Mouse (Mus musculus) heart, embryonic 15.5 days (tissue): ENCODE results near the gene Nr2c1. TPM values are rescaled to one million over a fixed set of nuclear protein-coding genes. Genes with fewer than 3 reads are reported as not detected.
A peak's percentile ranks its signal among the peaks of the same experiment; 100 is the strongest.

Experiments
- ATAC-seq: fragments of 200-750 bp; cut with Nextera tagmentation; replicated peaks from 2 replicates; pipeline ENCODE4 v1.8.0; 2017; ENCODE audit warnings: low read depth, moderate TSS enrichment; ENCODE audit not compliant: insufficient number of reproducible peaks, insufficient read depth, low FRiP score
- H3K27ac ChIP-seq: fragments of 300-500 bp; sonication (generic); 2 replicates; pipeline ENCODE4 v1.5.1; 2015; ENCODE audit warnings: mild to moderate bottlenecking, inconsistent platforms
- H3K27me3 ChIP-seq: fragments of 300-500 bp; sonication (generic); 2 replicates; pipeline ENCODE4 v1.6.1; 2015; ENCODE audit warnings: inconsistent platforms
- H3K36me3 ChIP-seq: fragments of 300-500 bp; sonication (generic); 2 replicates; pipeline ENCODE4 v1.6.1; 2015; ENCODE audit warnings: mild to moderate bottlenecking, inconsistent platforms
- H3K4me1 ChIP-seq: fragments of 300-500 bp; sonication (generic); replicated peaks from 2 replicates; pipeline ENCODE4 v1.6.1; 2015; ENCODE audit warnings: inconsistent platforms
- H3K4me2 ChIP-seq: fragments of 300-500 bp; sonication (generic); 2 replicates; pipeline ENCODE4 v1.6.1; 2015; ENCODE audit warnings: inconsistent platforms, mild to moderate bottlenecking, moderate library complexity
- H3K4me3 ChIP-seq: fragments of 300-500 bp; sonication (generic); 2 replicates; pipeline ENCODE4 v1.5.1; 2015; ENCODE audit warnings: mild to moderate bottlenecking, inconsistent platforms
- H3K9ac ChIP-seq: fragments of 300-500 bp; sonication (generic); 2 replicates; pipeline ENCODE4 v1.6.1; 2015; ENCODE audit warnings: mild to moderate bottlenecking, inconsistent platforms
- H3K9me3 ChIP-seq: fragments of 300-500 bp; sonication (generic); replicated peaks from 2 replicates; pipeline ENCODE4 v1.6.1; 2016; ENCODE audit warnings: inconsistent platforms
- WGBS: fragments of 180-500 bp; shearing (Covaris S2); methylation state at CpG from one replicate; pipeline ENCODE4 v1.1.7; 2015; ENCODE audit warnings: mixed read lengths; 5-methylcytosine and 5-hydroxymethylcytosine counted together
- polyA plus RNA-seq: library from polyadenylated mRNA; unstranded; fragments of >200 nt; fragmentation: Nextera tagmentation; extraction: Ambion mirVana; gene quantifications from 2 replicates; pipeline ENCODE4 v1.2.1, GENCODE M21; 2015

Gene Nr2c1
- 4.7 and 5.7 TPM in 2 replicates for polyA plus RNA-seq

DNA sequence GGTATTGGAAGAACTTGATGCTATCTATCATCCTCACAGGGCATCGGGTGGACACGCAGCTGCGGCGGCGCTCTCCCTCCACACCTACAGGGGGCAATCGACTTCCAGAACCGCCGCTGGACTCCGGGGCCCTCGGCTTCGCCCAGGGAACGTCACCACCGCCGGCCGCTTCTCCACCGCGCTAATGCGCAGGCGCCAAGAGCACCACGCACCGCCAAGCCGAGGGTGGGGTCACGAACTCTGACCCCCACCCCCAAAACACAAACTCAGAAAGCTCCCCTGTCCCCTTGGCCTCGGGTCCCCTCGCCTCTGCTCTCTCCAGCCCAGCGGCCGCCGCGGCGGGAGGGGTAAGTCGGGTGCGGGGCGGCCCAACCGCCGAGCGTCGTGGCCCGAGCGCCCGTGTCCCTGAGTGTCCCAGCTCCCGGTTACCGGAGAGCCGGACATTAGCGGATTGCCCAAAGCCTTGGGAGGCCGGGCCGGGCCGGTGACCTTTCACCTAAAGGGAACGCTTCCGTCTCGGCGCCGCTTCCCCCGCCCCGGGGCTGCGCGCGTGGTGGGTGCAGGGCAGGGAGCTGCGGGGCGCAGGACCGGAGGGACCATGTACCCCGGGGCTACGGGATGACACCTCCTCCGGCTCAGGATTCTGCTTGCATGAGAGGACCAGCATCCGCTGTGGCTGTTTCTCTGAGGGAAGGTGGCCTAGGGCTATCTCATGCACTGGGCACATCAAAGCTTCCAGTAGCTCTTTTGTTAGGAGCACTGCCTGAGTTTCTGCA lies at the start of gene Nr2c1:
Nr2c1 (plus strand) TSS at position 268 of the 776 bp plus-strand sequence.
- whole genome bisulfite sequencing, result under 1% methylated on average over 64 of the region's 64 CpGs

DNA sequence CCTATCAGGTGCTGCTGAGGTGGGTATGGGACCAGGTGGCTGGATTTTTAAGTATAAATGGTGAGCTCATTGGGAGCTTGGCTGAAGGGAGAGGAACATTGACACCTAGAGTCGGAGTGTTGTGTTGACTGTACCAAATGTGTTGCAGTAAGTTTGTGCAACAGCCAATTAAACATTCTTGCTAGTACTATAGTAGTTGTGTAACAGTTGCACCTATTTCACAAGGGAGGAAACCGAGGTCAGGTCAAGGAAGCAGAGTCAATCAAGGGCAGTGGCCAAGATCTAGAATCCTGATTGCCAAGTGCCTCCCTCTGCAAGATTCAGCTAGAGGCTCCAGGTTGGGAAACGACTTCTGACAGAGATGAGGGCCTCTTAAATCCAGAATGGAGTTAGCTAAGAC lies 49.7 kb upstream of the Nr2c1 start:
- ATAC-seq, result no peak
- H3K27ac ChIP-seq, result no peak overlapping the region
- no peaks in the 10 kb centered on the region for H3K9me3 ChIP-seq
- no peaks in the 10 kb centered on the region; the same call in 1 of the 2 replicates for H3K36me3 ChIP-seq
- peaks cover 4% of the 10 kb centered on the region; the same call in 1 of the 2 replicates for H3K4me1 ChIP-seq
- no peak overlapping the region for H3K4me3 ChIP-seq
- H3K4me2 ChIP-seq, result no peak overlapping the region
- H3K27me3 ChIP-seq, result no peaks in the 10 kb centered on the region
- WGBS, result 82% methylated on average over 3 of the region's 3 CpGs
- H3K9ac ChIP-seq, result no peak overlapping the region

More for the DNA sequence above, at the start of gene Nr2c1:
- H3K9me3 ChIP-seq, result no peaks in the 10 kb centered on the region
- ATAC-seq, result peak; percentile 92
- no peaks in the 10 kb centered on the region for H3K36me3 ChIP-seq
- peak within 1 kb of the TSS; percentile 71 for H3K4me2 ChIP-seq
- peak within 1 kb of the TSS; percentile 93 for H3K9ac ChIP-seq
- peak within 1 kb of the TSS; percentile 94 for H3K27ac ChIP-seq
- peaks cover 14% of the 10 kb centered on the region for H3K4me1 ChIP-seq
- H3K27me3 ChIP-seq, result no peaks in the 10 kb centered on the region
- peak within 1 kb of the TSS; percentile 91 for H3K4me3 ChIP-seq

DNA sequence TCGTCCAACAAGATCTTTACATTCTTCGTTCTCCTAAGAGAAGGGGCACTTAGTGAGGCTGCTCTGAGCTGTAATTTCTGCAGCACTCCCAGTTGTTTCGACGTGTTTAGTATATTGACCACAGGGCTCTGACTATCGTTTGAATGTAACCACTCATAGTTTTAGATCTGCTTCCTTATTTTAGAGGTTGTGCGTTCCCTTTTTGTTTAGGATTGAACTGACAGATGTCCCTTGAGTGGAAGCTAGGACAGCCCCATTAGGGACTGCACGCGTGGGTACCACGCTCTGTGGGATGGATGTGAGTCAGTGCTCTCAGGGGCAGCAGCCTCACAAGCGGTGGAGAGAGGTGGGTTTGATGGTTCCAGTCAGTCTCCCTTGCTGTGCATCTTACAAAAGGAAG lies 42.3 kb upstream of the Nr2c1 start:
- WGBS, result 90% methylated on average over 10 of the region's 10 CpGs
- no peak overlapping the region for H3K4me2 ChIP-seq
- no peak overlapping the region for H3K4me3 ChIP-seq
- no peak for ATAC-seq
- no peaks in the 10 kb centered on the region for H3K27me3 ChIP-seq
- H3K27ac ChIP-seq, result no peak overlapping the region
- no peak overlapping the region for H3K9ac ChIP-seq
- peaks cover 2% of the 10 kb centered on the region; the same call in 1 of the 2 replicates for H3K4me1 ChIP-seq
- no peaks in the 10 kb centered on the region for H3K36me3 ChIP-seq
- no peaks in the 10 kb centered on the region for H3K9me3 ChIP-seq

DNA sequence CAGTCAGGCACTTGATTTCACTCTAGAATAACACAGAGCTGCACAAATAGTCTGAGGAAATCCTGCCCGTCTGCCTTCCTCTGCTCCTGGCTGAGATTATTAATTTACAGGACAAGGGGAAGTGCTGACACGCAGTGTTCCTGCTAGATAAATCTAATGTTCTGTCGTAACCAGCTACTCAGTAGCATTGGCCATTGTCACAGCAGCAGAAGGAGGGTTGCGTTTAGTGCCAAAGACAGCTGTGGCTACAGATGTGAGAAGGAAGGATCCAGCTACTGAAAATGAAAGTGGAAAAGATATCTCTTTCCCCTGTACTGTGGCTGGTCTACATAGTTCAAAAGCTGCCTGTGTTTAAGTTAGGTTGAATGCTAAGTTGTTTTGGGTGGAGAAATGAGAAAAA lies 40.7 kb upstream of the Nr2c1 start:
- peak; percentile 55 for ATAC-seq
- H3K4me1 ChIP-seq, result peaks cover 2% of the 10 kb centered on the region; the same call in 1 of the 2 replicates
- no peak overlapping the region for H3K9ac ChIP-seq
- no peaks in the 10 kb centered on the region for H3K9me3 ChIP-seq
- no peak overlapping the region for H3K4me3 ChIP-seq
- no peak overlapping the region for H3K4me2 ChIP-seq
- H3K36me3 ChIP-seq, result no peaks in the 10 kb centered on the region
- H3K27ac ChIP-seq, result peak overlapping the region; percentile 55
- WGBS, result 38% methylated on average over 4 of the region's 4 CpGs
- H3K27me3 ChIP-seq, result no peaks in the 10 kb centered on the region

DNA sequence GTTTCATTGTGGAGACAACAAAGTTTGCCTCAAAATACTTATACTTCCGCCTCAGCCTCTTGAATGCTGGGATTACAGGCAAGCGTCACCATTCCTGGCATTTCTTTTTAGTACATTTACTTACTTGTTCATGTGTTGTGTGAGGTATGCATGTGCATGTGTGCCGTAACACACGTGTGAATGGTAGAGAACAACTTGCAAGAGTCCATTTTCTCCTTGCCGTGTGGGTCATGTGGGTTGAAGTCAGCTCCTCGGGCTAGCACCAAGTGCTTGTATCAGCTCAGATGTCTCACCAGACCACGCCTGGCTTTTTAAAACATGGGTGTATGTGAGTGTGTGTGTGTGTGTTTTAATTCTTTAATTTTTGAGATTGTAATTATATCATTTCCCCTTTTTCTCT lies 40.2 kb upstream of the Nr2c1 start:
- 89% methylated on average over 7 of the region's 7 CpGs for WGBS
- Histone ChIP-seq H3K4me3 (no peak overlapping the region), H3K9me3 (no peaks in the 10 kb centered on the region), H3K4me1 (peaks cover 2% of the 10 kb centered on the region; the same call in 1 of the 2 replicates), H3K4me2 (no peak overlapping the region), H3K9ac (no peak overlapping the region), H3K36me3 (no peaks in the 10 kb centered on the region), H3K27me3 (no peaks in the 10 kb centered on the region), H3K27ac (peak overlapping the region; percentile 55)
- ATAC-seq, result no peak

DNA sequence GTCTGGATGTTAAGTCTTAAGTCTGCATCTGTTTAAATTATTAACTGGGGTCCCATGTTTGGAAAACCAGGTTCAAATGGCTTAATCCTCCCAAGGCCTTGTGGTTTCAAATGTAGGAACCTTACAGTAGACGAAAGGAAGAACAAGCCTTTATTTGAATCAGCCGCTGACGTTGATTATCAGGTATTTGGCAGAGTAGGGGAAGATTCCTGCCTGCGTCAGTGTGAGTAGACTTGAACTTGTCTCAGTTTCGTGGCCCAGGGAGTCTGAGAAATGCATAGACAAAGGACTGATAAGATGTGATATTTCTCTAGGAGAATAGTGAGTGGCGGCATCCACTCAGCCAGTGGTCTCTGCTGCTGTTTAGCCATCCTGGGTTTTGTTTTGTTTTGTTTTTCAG lies 39.0 kb upstream of the Nr2c1 start:
- ATAC-seq, result no peak
- Histone ChIP-seq H3K4me2 (no peak overlapping the region), H3K9ac (no peak overlapping the region), H3K36me3 (no peaks in the 10 kb centered on the region), H3K27me3 (no peaks in the 10 kb centered on the region), H3K4me1 (peaks cover 2% of the 10 kb centered on the region; the same call in 1 of the 2 replicates), H3K27ac (no peak overlapping the region), H3K9me3 (no peaks in the 10 kb centered on the region), H3K4me3 (no peak overlapping the region)
- WGBS, result 83% methylated on average over 6 of the region's 6 CpGs

DNA sequence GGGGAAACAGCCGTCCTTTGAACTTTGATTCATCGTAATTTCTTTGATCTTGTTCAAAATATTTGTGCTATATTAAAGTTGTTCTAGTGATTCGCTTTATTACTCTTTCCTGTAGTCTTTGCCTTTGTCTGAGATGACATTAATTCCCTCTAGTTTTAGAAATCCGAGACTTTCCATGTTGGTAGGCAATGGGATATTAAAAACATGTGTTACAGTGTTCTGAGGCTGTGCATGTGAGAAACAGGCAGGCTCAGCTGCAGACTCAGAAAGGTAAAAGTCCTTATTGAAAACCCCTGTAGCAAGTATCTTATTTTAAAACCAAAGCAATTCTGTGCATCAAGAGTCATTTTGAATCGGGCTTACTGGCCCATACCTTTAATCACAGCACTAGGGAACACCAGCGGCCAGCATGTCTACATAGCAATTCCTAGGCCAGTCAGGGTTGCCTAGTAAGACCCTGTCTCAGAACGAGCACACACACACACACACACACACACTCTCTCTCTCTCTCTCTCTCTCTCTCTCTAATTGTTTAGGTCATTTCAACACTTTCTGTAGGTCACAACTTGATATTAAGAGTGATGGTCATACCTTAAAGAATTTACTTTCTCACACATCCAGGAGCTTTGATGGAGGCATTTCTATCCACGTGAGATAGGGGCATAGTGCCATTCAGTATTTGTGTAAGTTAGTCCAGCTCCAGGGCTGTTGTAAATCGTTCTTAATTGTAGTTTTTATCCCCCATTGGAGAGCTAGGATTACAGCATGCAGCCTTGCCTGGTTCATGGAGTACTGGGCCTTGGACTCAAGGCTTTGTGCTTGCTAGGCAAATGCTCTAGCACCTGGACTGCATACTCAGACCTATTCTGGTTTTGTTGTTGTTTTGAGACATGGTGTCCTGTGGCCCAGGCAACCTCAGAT lies 36.7 kb upstream of the Nr2c1 start:
- no peaks in the 10 kb centered on the region for H3K36me3 ChIP-seq
- H3K4me3 ChIP-seq, result no peak overlapping the region
- 76% methylated on average over 9 of the region's 9 CpGs for WGBS
- no peak overlapping the region for H3K4me2 ChIP-seq
- peaks cover 14% of the 10 kb centered on the region for H3K4me1 ChIP-seq
- no peak for ATAC-seq
- no peaks in the 10 kb centered on the region for H3K27me3 ChIP-seq
- no peak overlapping the region for H3K27ac ChIP-seq
- no peak overlapping the region for H3K9ac ChIP-seq
- no peaks in the 10 kb centered on the region for H3K9me3 ChIP-seq

DNA sequence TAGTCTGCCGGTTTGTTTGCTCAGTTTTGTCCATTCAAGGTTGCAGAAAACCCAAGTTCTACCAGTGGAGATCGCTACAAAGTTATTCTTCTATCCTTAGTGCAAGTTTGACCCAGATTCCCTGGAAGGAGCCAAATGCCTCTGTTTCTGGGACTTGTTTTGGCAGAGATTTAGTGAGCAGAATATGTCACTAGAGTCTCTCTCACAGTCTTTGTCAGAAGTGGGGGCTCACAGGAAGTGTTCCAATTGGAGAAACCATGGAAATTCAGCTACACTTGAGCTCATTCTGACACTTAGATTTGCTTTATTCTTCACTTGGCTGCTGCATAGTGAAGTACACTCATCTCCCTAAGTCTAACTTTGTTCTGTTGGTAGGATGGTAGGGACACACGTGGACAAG lies 35.6 kb upstream of the Nr2c1 start:
- Histone ChIP-seq H3K4me3 (no peak overlapping the region), H3K9me3 (no peaks in the 10 kb centered on the region), H3K36me3 (no peaks in the 10 kb centered on the region), H3K27ac (no peak overlapping the region), H3K4me2 (no peak overlapping the region), H3K9ac (no peak overlapping the region), H3K27me3 (no peaks in the 10 kb centered on the region), H3K4me1 (peaks cover 19% of the 10 kb centered on the region)
- ATAC-seq, result no peak
- 84% methylated on average over 3 of the region's 3 CpGs for WGBS

DNA sequence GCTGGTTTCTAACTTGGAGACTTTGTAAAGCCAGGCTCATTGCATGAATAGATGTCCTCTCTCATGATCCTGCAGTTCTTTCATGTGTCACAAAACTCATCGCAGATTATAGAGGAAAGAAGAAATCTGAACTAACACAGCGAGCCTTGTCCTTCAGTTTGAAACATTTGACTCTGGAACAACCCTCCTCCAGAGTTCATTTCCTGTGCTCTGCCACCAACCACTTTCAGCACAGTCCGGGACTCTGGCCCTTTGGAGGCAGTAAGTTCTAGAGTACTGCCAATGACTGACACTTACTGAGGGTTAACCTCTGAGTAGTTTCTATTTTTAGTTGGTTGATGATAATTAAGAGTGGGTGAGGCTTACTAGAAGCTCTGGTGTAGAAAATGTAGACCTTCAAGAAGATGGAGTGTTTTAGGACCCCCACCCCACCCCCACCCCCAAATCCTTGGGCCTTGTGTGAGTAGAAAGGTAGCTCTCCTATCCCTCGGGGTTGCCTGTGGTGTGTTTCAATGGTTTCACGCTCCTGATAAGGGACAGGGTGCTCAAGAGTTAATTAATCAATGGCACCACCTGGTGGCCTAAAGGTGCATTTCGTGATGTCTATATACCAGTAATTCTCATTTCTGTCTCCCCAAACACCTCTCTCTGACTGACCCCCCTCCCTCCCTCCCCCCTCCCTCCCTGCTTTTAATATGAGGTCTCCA lies 31.8 kb upstream of the Nr2c1 start:
- peak; percentile 80 for ATAC-seq
- H3K27me3 ChIP-seq, result no peaks in the 10 kb centered on the region
- H3K27ac ChIP-seq, result peak overlapping the region; percentile 82
- H3K4me3 ChIP-seq, result peak overlapping the region; percentile 21; the same call in 1 of the 2 replicates
- H3K36me3 ChIP-seq, result no peaks in the 10 kb centered on the region
- no peaks in the 10 kb centered on the region for H3K9me3 ChIP-seq
- WGBS, result 18% methylated on average over 6 of the region's 6 CpGs
- H3K4me2 ChIP-seq, result peak overlapping the region; percentile 48
- H3K4me1 ChIP-seq, result peaks cover 17% of the 10 kb centered on the region
- H3K9ac ChIP-seq, result 0 out of 2 replicates have a peak overlapping the region, but pooled peaks have one; percentile 17

DNA sequence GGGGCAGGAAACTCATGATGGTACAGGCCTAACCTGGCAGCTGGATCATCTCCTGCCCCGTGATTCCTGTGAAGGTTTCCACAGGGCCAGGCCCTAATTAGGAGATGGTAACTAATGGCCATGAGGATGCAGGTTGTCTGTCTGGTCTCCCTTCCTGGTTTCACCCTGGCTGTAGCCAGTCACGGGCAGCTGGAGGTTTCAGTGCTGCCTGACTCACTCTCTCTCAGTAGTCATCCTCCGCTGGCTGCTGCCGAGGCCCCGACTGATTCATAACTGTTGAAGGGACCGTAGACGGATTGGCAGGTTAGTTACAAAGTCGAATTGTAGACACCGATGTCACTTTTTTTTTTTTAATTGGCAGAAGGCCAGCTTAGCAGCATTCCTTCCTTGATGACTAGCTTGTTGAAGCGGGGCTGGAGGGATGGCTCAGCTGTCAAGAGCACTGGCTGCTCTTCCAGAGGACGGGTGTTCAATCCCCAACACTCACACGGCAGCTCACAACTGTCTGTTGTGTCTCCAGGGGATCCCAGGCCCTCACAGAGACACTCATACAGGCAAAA lies 31.0 kb upstream of the Nr2c1 start:
- Histone ChIP-seq H3K9me3 (no peaks in the 10 kb centered on the region), H3K9ac (no peak overlapping the region), H3K4me3 (no peak overlapping the region), H3K4me2 (no peak overlapping the region), H3K4me1 (peaks cover 17% of the 10 kb centered on the region), H3K36me3 (no peaks in the 10 kb centered on the region), H3K27ac (peak overlapping the region; percentile 67), H3K27me3 (no peaks in the 10 kb centered on the region)
- no peak for ATAC-seq
- WGBS, result 37% methylated on average over 12 of the region's 12 CpGs
